29 mouse cellular contexts compared by ENCODE assay signal in genomic region chr5:110413018-110413417, GRCm38 (mm10). TPM values are rescaled to one million over a fixed set of nuclear protein-coding genes. Genes with fewer than 3 reads are reported as not detected.
DNase-seq lines count a peak whose midpoint lies in the region; ATAC-seq lines count a peak whose summit lies in the region.
"Had no signal": no experiment of that assay in that cellular context is flagged by ENCODE, and none has a peak within 500 bp of the region (broad histone marks: within the 10 kb centered on the region; RNA-seq: fewer than 3 reads in every experiment).

No protein-coding gene starts in this region.

- H3K36me3 ChIP-seq in forebrain, embryonic 10.5 days (replicated peaks), result peaks cover 29% of the 10 kb centered on the region
- H3K36me3 ChIP-seq in forebrain, embryonic 11.5 days (ENCODE audit: control insufficient read depth, insufficient read depth, low read length), result no peaks in the 10 kb centered on the region; the same call in 1 of the 2 replicates
- H3K36me3 ChIP-seq: hindbrain, embryonic 12.5 days; hindbrain, embryonic 15.5 days had no signal

- WGBS in forebrain, embryonic 10.5 days, result 92% methylated on average over 14 of the region's 14 CpGs
- 89% methylated on average over 14 of the region's 14 CpGs for WGBS in forebrain, embryonic 11.5 days

- peak overlapping the region; percentile 62 for H3K27ac ChIP-seq in forebrain, embryonic 10.5 days
- no peak overlapping the region for H3K27ac ChIP-seq in forebrain, embryonic 11.5 days (ENCODE audit: low read depth, low read length)
- H3K27ac ChIP-seq: embryonic facial prominence, embryonic 10.5 days; embryonic facial prominence, embryonic 13.5 days; heart, adult 2 months; heart, embryonic 10.5 days; heart, embryonic 13.5 days; hindbrain, embryonic 12.5 days; hindbrain, embryonic 15.5 days; intestine, embryonic 15.5 days had no signal

- no peak overlapping the region for H3K4me3 ChIP-seq in forebrain, embryonic 10.5 days
- H3K4me3 ChIP-seq in forebrain, embryonic 11.5 days (ENCODE audit: low read depth, low read length), result no peak overlapping the region
- H3K4me3 ChIP-seq: embryonic facial prominence, embryonic 10.5 days; embryonic facial prominence, embryonic 13.5 days; erythroblast, embryonic 14.5 days; heart, adult 2 months; heart, embryonic 10.5 days; heart, embryonic 13.5 days; hindbrain, embryonic 12.5 days; hindbrain, embryonic 15.5 days; intestine, embryonic 15.5 days had no signal

- H3K9me3 ChIP-seq in forebrain, embryonic 10.5 days, result no peaks in the 10 kb centered on the region
- H3K9me3 ChIP-seq in forebrain, embryonic 11.5 days (ENCODE audit: control insufficient read depth, low read length), result no peaks in the 10 kb centered on the region
- H3K9me3 ChIP-seq: embryonic facial prominence, embryonic 10.5 days; embryonic facial prominence, embryonic 13.5 days; heart, embryonic 10.5 days; heart, embryonic 13.5 days; hindbrain, embryonic 12.5 days; hindbrain, embryonic 15.5 days; intestine, embryonic 15.5 days had no signal

- H3K4me1 ChIP-seq in forebrain, embryonic 10.5 days, result peaks cover 48% of the 10 kb centered on the region
- peaks cover 24% of the 10 kb centered on the region for H3K4me1 ChIP-seq in forebrain, embryonic 11.5 days (replicated peaks; ENCODE audit: control insufficient read depth, insufficient read depth, low read length)

- no peak overlapping the region for H3K4me2 ChIP-seq in forebrain, embryonic 11.5 days (ENCODE audit: low read depth, low read length, severe bottlenecking)
- H3K4me2 ChIP-seq: embryonic facial prominence, embryonic 13.5 days; heart, embryonic 13.5 days; hindbrain, embryonic 12.5 days; hindbrain, embryonic 15.5 days; intestine, embryonic 15.5 days had no signal

- no peak overlapping the region for H3K9ac ChIP-seq in forebrain, embryonic 11.5 days (ENCODE audit: low read length)
- H3K9ac ChIP-seq: embryonic facial prominence, embryonic 13.5 days; heart, embryonic 13.5 days; hindbrain, embryonic 12.5 days; hindbrain, embryonic 15.5 days; intestine, embryonic 15.5 days had no signal

- peaks cover 15% of the 10 kb centered on the region for H3K27me3 ChIP-seq in forebrain, embryonic 10.5 days (ENCODE audit: poor library complexity, severe bottlenecking)
- H3K27me3 ChIP-seq in forebrain, embryonic 11.5 days (ENCODE audit: control insufficient read depth, insufficient read depth, low read length), result no peaks in the 10 kb centered on the region
- H3K27me3 ChIP-seq: embryonic facial prominence, embryonic 13.5 days; heart, embryonic 13.5 days; hindbrain, embryonic 12.5 days; hindbrain, embryonic 15.5 days; intestine, embryonic 15.5 days had no signal

- DNase-seq in forebrain, embryonic 10.5 days (ENCODE audit: extremely low spot score, low spot score), result no peak
- DNase-seq in forebrain, embryonic 11.5 days (ENCODE audit: low spot score), result no peak
- DNase-seq in lung, postnatal 36 days, result peak; percentile 37
- no peak for DNase-seq in lung, postnatal 25 days (ENCODE audit: low spot score)
- DNase-seq in 3134 (ENCODE audit: extremely low read depth, insufficient read length, low spot score) (peak; percentile 78), NIH3T3 (ENCODE audit: low read depth) (peak; percentile 43)
- no peak for DNase-seq in right cerebral cortex, postnatal 10 days (ENCODE audit: low spot score in 2 of 2)
- no peak for DNase-seq in B cell, adult 2 months
- DNase-seq: adrenal gland, adult 2 months; adrenal gland, postnatal 14 days; cerebellum, adult 11 months; cerebellum, adult 2 months; cerebellum, postnatal 10 days; cerebellum, postnatal 36 days; embryo, embryonic 11 days; gastrocnemius, postnatal 10 days; gastrocnemius, postnatal 36 days; heart, adult 2 months; heart, postnatal 14 days; heart, postnatal 4 days had no signal

- ATAC-seq in forebrain, embryonic 11.5 days (replicated peaks; ENCODE audit: low FRiP score), result no peak
- ATAC-seq: forebrain, embryonic 16.5 days; intestine, embryonic 15.5 days had no signal

RNA-seq across cellular contexts. Expression of gene Fbrsl1, which starts 35.3 kb away (rescaled TPM):
- polyA plus RNA-seq in forebrain, embryonic 10.5 days (2016; fragmentation: Nextera tagmentation; extraction: Ambion mirVana), result 19.6 and 20.5 TPM in 2 replicates
- polyA plus RNA-seq in forebrain, embryonic 11.5 days (2014; fragmentation: Nextera tagmentation; extraction: Ambion mirVana), result 39.5 and 41.1 TPM in 2 replicates

Comparison
In these comparisons a context has a peak if more than half of its experiments do, and no peak if none do; other contexts are left out.
1. DNase-seq: peak in lung, postnatal 36 days (single experiment), 3134 (single experiment) and NIH3T3 (single experiment); none in forebrain, embryonic 10.5 days (single experiment), forebrain, embryonic 11.5 days (single experiment), lung, postnatal 25 days (single experiment), right cerebral cortex, postnatal 10 days (0 of 2) and B cell, adult 2 months (0 of 2).